ENCODE assay signal across 8 mouse cellular contexts in the genomic region with DNA sequence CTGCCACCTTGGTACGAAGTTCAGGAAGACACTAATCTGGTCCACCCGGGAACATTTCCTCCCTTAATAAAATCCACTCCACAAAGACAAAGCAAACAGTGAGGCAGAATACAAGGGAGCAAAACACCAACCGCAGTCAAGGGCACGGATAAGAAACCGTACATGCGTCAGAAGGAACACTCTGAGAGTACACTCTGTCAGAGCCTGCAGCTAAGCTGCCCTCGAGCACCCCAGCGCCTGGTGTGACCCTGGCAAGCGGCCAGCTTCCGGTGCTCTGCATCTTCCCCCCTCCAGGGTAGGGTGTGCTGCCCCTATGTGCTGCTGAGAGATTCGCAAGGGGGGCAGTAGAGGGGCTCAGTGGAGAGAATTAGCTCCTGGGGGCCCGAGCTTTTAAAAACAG. TPM values are rescaled to one million over a fixed set of nuclear protein-coding genes. Genes with fewer than 3 reads are reported as not detected.
A peak's percentile ranks its signal among the peaks of the same experiment; 100 is the strongest.
DNase-seq lines count a peak whose midpoint lies in the region; ATAC-seq lines count a peak whose summit lies in the region.

No protein-coding gene starts in this region.

- H3K27ac ChIP-seq in heart, embryonic 14.5 days (replicated peaks in 1 of 2; ENCODE audit: control insufficient read depth in 1 of 2, insufficient read depth in 1 of 2, low read depth in 2 of 2, low read length in 2 of 2): peak overlapping the region; percentile 65 to 87
- H3K27ac ChIP-seq in midbrain, embryonic 13.5 days: 0 out of 2 replicates have a peak overlapping the region, but pooled peaks have one; percentile 4

- H3K9me3 ChIP-seq in heart, embryonic 14.5 days (ENCODE audit: control insufficient read depth, low read length): 0 out of 2 replicates have a peak, but pooled peaks cover 2% of the 10 kb centered on the region
- no peaks in the 10 kb centered on the region for H3K9me3 ChIP-seq in midbrain, embryonic 13.5 days

- H3K4me3 ChIP-seq in heart, embryonic 14.5 days (ENCODE audit: control insufficient read depth in 1 of 2, insufficient read depth in 1 of 2, low read depth in 1 of 2, low read length in 2 of 2): no peak overlapping the region
- no peak overlapping the region for H3K4me3 ChIP-seq in midbrain, embryonic 13.5 days (replicated peaks)

- peak; percentile 10 for DNase-seq in layer of hippocampus, adult 11-12 months (ENCODE audit: low spot score)
- no peak for DNase-seq in layer of hippocampus, postnatal 25 days (ENCODE audit: extremely low spot score in 1 of 2, low spot score in 1 of 2)
- peak; percentile 58 for DNase-seq in adrenal gland, postnatal 25 days
- peak; percentile 53 to 67 for DNase-seq in kidney, postnatal 4 days
- DNase-seq in adipocyte (ENCODE audit: low spot score): no peak

- H3K36me3 ChIP-seq in heart, embryonic 14.5 days (ENCODE audit: control insufficient read depth, insufficient read depth, low read length): no peaks in the 10 kb centered on the region
- H3K36me3 ChIP-seq in midbrain, embryonic 13.5 days: no peaks in the 10 kb centered on the region

- ATAC-seq in heart, embryonic 14.5 days (ENCODE audit: insufficient number of reproducible peaks, insufficient read depth, low FRiP score, low read depth): peak; percentile 64
- ATAC-seq in midbrain, embryonic 13.5 days: no peak
- ATAC-seq in activated CD4-positive, CD25-positive, alpha-beta regulatory T cell, adult 4 months: no peak

- peaks cover 11 to 20% of the 10 kb centered on the region in 2 experiments for H3K4me1 ChIP-seq in heart, embryonic 14.5 days (ENCODE audit: control insufficient read depth in 2 of 2, insufficient read depth in 2 of 2, low read length in 2 of 2)
- H3K4me1 ChIP-seq in midbrain, embryonic 13.5 days (replicated peaks): peaks cover 6% of the 10 kb centered on the region

- H3K4me2 ChIP-seq in heart, embryonic 14.5 days (ENCODE audit: low read length): peak overlapping the region; percentile 27
- no peak overlapping the region for H3K4me2 ChIP-seq in midbrain, embryonic 13.5 days (replicated peaks)

- H3K9ac ChIP-seq in heart, embryonic 14.5 days (ENCODE audit: low read length): peak overlapping the region; percentile 8; the same call in 1 of the 2 replicates
- no peak overlapping the region for H3K9ac ChIP-seq in midbrain, embryonic 13.5 days (replicated peaks)

- H3K27me3 ChIP-seq in heart, embryonic 14.5 days (ENCODE audit: control insufficient read depth, insufficient read depth, low read length): no peaks in the 10 kb centered on the region
- H3K27me3 ChIP-seq in midbrain, embryonic 13.5 days: no peaks in the 10 kb centered on the region

- 11% methylated on average over 12 of the region's 12 CpGs for WGBS in heart, embryonic 14.5 days
- 46% methylated on average over 12 of the region's 12 CpGs for WGBS in midbrain, embryonic 13.5 days

RNA-seq across cellular contexts. Expression of gene Rpl31, which starts 50.2 kb away (rescaled TPM):
- total RNA-seq in layer of hippocampus, postnatal 25 days (2021): 100 to 1,000 TPM; 535 to 544 TPM
- 664 and 759 TPM in 2 replicates for total RNA-seq in adrenal gland, postnatal 25 days (2021)
- 441 and 528 TPM in 2 replicates for polyA plus RNA-seq in heart, embryonic 14.5 days (2014; fragmentation: Nextera tagmentation; extraction: Ambion mirVana)
- polyA plus RNA-seq in midbrain, embryonic 13.5 days (2015; fragmentation: Nextera tagmentation; extraction: Ambion mirVana): 374 and 398 TPM in 2 replicates
- 100 to 1,000 TPM; 494 to 595 TPM for polyA plus RNA-seq in activated CD4-positive, CD25-positive, alpha-beta regulatory T cell, adult 4 months (2017; shearing (Covaris generic))

Comparison
In these comparisons a context has a peak if more than half of its experiments do, and no peak if none do; other contexts are left out.
1. DNase-seq: peak in layer of hippocampus, adult 11-12 months (single experiment), adrenal gland, postnatal 25 days (single experiment) and kidney, postnatal 4 days (2 of 2); none in layer of hippocampus, postnatal 25 days (0 of 2) and adipocyte (single experiment).